Mouse (Mus musculus) lung, postnatal 0 days (tissue): Measurements from ENCODE around the gene Drap1. TPM values are rescaled to one million over a fixed set of nuclear protein-coding genes. Genes with fewer than 3 reads are reported as not detected.

Source experiments
- ATAC-seq: fragments of 200-750 bp; cut with Nextera tagmentation; 2 replicates; pipeline ENCODE4 v1.8.0; 2017; ENCODE audit warnings: moderate library complexity
- DNase-seq: peaks from one replicate; pipeline ENCODE4 v3.0.0-alpha.2; 2016; ENCODE audit warnings: low spot score
- H3K27ac ChIP-seq: fragments of 300-500 bp; sonication (generic); 2 replicates; pipeline ENCODE4 v1.5.1; 2014; ENCODE audit warnings: antibody characterized with exemption, mild to moderate bottlenecking, low read length, mixed read lengths
- H3K27me3 ChIP-seq: fragments of 300-500 bp; sonication (generic); replicated peaks from 2 replicates; pipeline ENCODE4 v1.6.1; 2014; ENCODE audit warnings: low read length, mixed read lengths; ENCODE audit not compliant: insufficient read depth
- H3K36me3 ChIP-seq: fragments of 300-500 bp; sonication (generic); 2 replicates; pipeline ENCODE4 v1.6.1; 2014; ENCODE audit warnings: low read length, mixed read lengths; ENCODE audit not compliant: insufficient read depth
- H3K4me1 ChIP-seq: fragments of 300-500 bp; sonication (generic); 2 replicates; pipeline ENCODE4 v1.6.1; 2014; ENCODE audit warnings: antibody characterized with exemption, low read depth, low read length, mixed read lengths; ENCODE audit not compliant: insufficient read depth
- H3K4me2 ChIP-seq: fragments of 300-500 bp; sonication (generic); replicated peaks from 2 replicates; pipeline ENCODE4 v1.6.1; 2014; ENCODE audit warnings: low read depth, mild to moderate bottlenecking, low read length, moderate library complexity, mixed read lengths
- H3K4me3 ChIP-seq: fragments of 300-500 bp; sonication (generic); 2 replicates; pipeline ENCODE4 v1.5.1; 2014; ENCODE audit warnings: low read depth, low read length
- H3K9ac ChIP-seq: fragments of 300-500 bp; sonication (generic); replicated peaks from 2 replicates; pipeline ENCODE4 v1.6.1; 2014; ENCODE audit warnings: low read depth, mild to moderate bottlenecking
- H3K9me3 ChIP-seq: fragments of 300-500 bp; sonication (generic); 2 replicates; pipeline ENCODE4 v1.6.1; 2016; ENCODE audit warnings: low read length, mixed read lengths
- CTCF ChIP-seq: IDR thresholded peaks from 2 replicates; pipeline ENCODE4 v1.5.1; 2016; ENCODE audit warnings: antibody characterized with exemption, mild to moderate bottlenecking
- EP300 ChIP-seq: IDR thresholded peaks from 2 replicates; pipeline ENCODE4 v1.6.1; 2016; ENCODE audit warnings: antibody characterized with exemption, mild to moderate bottlenecking, control low read depth
- WGBS: fragments of 180-500 bp; shearing (Covaris S2); extraction: QIAGEN DNeasy Blood & Tissue Kit; methylation state at CpG from one replicate; pipeline ENCODE4 v1.1.7; 2014; 5-methylcytosine and 5-hydroxymethylcytosine counted together
- polyA plus RNA-seq: library from polyadenylated mRNA; unstranded; fragments of >200 nt; fragmentation: Nextera tagmentation; extraction: Ambion mirVana; gene quantifications from 2 replicates; pipeline ENCODE4 v1.2.1, GENCODE M21; 2015

Gene Drap1
- polyA plus RNA-seq, 1 experiment from 2014 or later = 379 TPM

GRCm38 (mm10) chr19:5459019-5459418, 34.2 kb upstream of the Drap1 start:
- Histone ChIP-seq H3K4me2 (no peak overlapping the region), H3K9ac (no peak overlapping the region), H3K36me3 (no peaks in the 10 kb centered on the region; the same call in 1 of the 2 replicates), H3K27me3 (no peaks in the 10 kb centered on the region), H3K4me3 (no peak overlapping the region), H3K4me1 (peaks cover 13% of the 10 kb centered on the region), H3K27ac (no peak overlapping the region), H3K9me3 (no peaks in the 10 kb centered on the region)
- 58% methylated on average over 7 of the region's 7 CpGs for WGBS
- DNase-seq = no peak
- no peak for TF ChIP-seq CTCF
- no peak for TF ChIP-seq EP300
- no peak for ATAC-seq

DNA sequence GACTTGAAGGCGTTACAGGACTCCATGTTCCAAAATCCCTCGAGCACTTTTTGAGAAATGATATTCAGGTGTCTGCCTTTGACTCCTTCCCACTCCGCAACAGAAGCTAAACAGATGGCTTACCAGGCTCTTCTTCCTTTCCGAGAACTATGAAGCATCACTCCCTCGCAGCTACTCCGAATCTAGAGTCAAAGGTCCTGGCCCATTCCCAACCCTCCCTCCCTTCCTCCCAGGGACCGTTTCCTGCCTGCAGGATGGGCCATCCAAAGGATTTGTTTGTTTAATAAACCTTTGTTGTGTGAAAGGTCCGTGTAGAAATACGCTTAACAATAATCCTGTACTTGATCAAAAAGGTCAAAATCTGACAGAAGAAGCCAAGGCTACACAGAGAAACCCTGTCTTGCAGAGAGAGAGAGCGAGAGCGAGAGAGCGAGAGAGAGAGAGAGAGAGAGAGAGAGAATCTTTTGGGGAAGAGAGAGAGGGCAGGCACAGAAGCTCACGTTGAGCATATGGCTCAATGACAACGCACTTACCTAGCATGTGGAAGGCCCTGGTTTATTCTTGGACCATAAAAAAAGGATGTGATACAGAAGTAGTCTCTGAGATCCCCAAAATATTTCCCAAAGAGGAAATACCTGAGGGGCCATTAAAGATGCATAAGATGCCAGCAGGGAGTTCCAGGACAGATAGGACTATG, 33.1 kb upstream of the Drap1 start, which contains the start of gene Ccdc85b:
Gene Ccdc85b, minus strand, starts transcription at position 149 of the 697 bp plus-strand sequence.
- 9% methylated on average over 14 of the region's 14 CpGs for WGBS

GRCm38 (mm10) chr19:5456922-5457745, 32.4 kb upstream of the Drap1 start:
- ATAC-seq = peak; percentile 92
- peak; percentile 35 for TF ChIP-seq CTCF
- no peak for TF ChIP-seq EP300
- Histone ChIP-seq H3K4me1 (peaks cover 13% of the 10 kb centered on the region), H3K27ac (peak overlapping the region; percentile 92), H3K9ac (peak overlapping the region; percentile 74), H3K36me3 (no peaks in the 10 kb centered on the region), H3K9me3 (no peaks in the 10 kb centered on the region), H3K4me2 (peak overlapping the region; percentile 98), H3K4me3 (peak overlapping the region; percentile 79), H3K27me3 (no peaks in the 10 kb centered on the region)
- WGBS = under 1% methylated on average over 63 of the region's 70 CpGs
- DNase-seq = peak; percentile 97

More for the DNA sequence above, 33.1 kb upstream of the Drap1 start, which contains the start of gene Ccdc85b:
- Histone ChIP-seq H3K4me3 (peak within 1 kb of the TSS; percentile 79), H3K4me1 (peaks cover 13% of the 10 kb centered on the region), H3K27me3 (no peaks in the 10 kb centered on the region), H3K9me3 (no peaks in the 10 kb centered on the region), H3K4me2 (peak within 1 kb of the TSS; percentile 98), H3K9ac (peak within 1 kb of the TSS; percentile 74), H3K27ac (peak within 1 kb of the TSS; percentile 92), H3K36me3 (no peaks in the 10 kb centered on the region; the same call in 1 of the 2 replicates)
- no peak for DNase-seq
- peak; percentile 30 for ATAC-seq
- TF ChIP-seq CTCF (no peak), EP300 (peak; percentile 59; the same call in 1 of the 2 replicates)

- Histone ChIP-seq H3K4me2 (peak overlapping the region; percentile 98), H3K9me3 (no peaks in the 10 kb centered on the region), H3K27me3 (no peaks in the 10 kb centered on the region), H3K4me1 (peaks cover 13% of the 10 kb centered on the region), H3K9ac (peak overlapping the region; percentile 74), H3K4me3 (peak overlapping the region; percentile 79), H3K27ac (peak overlapping the region; percentile 92), H3K36me3 (no peaks in the 10 kb centered on the region)
- 1% methylated on average over 26 of the region's 26 CpGs for WGBS
- DNase-seq (peak; percentile 44), ATAC-seq (peak; percentile 31)
- TF ChIP-seq CTCF (no peak), EP300 (peak; percentile 55)
Observed at GRCm38 (mm10) chr19:5456241-5456921, 31.6 kb upstream of the Drap1 start.

DNA sequence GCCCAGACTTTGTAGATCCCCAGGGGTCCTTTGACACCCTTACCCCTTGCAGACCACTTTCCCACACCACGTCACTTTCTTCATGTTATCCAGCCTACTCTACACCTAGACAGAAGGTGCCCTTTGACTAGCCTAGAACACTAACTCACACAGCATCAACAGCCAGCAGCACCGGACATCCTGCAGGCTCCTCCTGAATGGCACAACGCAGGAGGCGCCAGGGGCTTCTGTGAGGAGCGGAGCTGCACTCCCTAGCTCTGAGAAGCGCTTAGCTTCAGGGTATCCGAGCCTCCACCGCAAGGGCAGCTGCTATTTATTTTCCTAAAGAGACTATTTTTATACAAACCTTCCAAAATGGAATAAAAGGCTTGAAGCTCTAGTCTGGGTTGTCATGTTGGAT, 30.8 kb upstream of the Drap1 start:
- Histone ChIP-seq H3K4me3 (peak overlapping the region; percentile 79), H3K9ac (0 out of 2 replicates have a peak overlapping the region, but pooled peaks have one; percentile 74), H3K4me2 (peak overlapping the region; percentile 98), H3K9me3 (no peaks in the 10 kb centered on the region), H3K27ac (peak overlapping the region; percentile 92), H3K4me1 (peaks cover 13% of the 10 kb centered on the region), H3K36me3 (no peaks in the 10 kb centered on the region), H3K27me3 (no peaks in the 10 kb centered on the region)
- no peak for DNase-seq
- TF ChIP-seq CTCF (no peak), EP300 (no peak)
- ATAC-seq = no peak
- 48% methylated on average over 8 of the region's 8 CpGs for WGBS
